Mouse (Mus musculus): ENCODE data around the gene St13. TPM values are rescaled to one million over a fixed set of nuclear protein-coding genes. Genes with fewer than 3 reads are reported as not detected.

St13 gene
- polyA plus RNA-seq, 1 experiment from 2014 or later, result 185 TPM

DNA sequence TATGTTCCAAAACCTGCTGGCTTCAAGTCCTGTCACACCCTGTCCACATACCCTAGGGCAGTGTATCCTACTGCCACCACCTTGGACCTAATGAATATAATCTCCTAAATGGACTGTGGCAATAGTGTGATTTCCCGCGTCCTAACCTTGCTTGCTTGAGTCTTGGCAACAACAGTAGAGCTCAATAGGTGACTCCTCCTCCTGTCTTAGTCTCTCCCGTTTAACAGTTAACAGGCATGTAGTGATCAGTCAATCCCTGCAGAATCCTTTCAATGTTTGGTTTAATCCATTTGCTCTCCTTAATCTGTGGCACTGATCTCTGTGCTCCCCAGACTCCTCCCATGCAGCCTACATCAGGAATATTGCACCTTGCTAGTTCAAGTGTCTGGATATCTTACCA is 5.1 kb upstream of the St13 start:
- Histone ChIP-seq H3K36me3 (no peaks in the 10 kb centered on the region), H3K9ac (replicated peaks) (no peak overlapping the region), H3K27ac (replicated peaks) (no peak overlapping the region), H3K4me3 (replicated peaks) (no peak overlapping the region), H3K4me2 (no peak overlapping the region), H3K4me1 (peaks cover 11% of the 10 kb centered on the region), H3K27me3 (replicated peaks) (no peaks in the 10 kb centered on the region), H3K9me3 (replicated peaks) (no peaks in the 10 kb centered on the region)
- ATAC-seq (ENCODE audit: low FRiP score), result no peak
- WGBS, result 83% methylated on average over 3 of the region's 3 CpGs

DNA sequence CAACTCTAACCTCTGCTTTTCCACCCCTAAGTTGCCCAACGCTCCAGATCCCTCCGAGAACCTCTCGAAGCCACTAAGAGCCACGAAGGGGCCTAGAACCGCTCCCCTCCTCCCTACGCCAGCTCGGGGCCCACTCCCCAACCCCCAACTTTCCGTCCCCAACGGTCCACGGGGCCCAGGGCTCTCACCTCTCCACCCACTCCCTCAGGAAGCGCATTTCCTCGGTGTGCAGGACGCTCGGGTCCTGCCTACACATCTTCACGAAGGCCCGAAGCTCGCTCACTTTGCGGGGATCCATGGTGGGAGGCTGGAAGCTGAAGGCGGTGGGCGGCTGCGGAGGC is 610 bp downstream of the St13 start:
- Histone ChIP-seq H3K9me3 (replicated peaks) (no peaks in the 10 kb centered on the region), H3K4me1 (peaks cover 31% of the 10 kb centered on the region), H3K27ac (replicated peaks) (peak overlapping the region; percentile 98), H3K27me3 (replicated peaks) (no peaks in the 10 kb centered on the region), H3K36me3 (no peaks in the 10 kb centered on the region), H3K4me3 (replicated peaks) (peak overlapping the region; percentile 98), H3K4me2 (peak overlapping the region; percentile 74), H3K9ac (replicated peaks) (peak overlapping the region; percentile 90)
- WGBS, result under 1% methylated on average over 21 of the region's 21 CpGs
- ATAC-seq (ENCODE audit: low FRiP score), result peak; percentile 79

DNA sequence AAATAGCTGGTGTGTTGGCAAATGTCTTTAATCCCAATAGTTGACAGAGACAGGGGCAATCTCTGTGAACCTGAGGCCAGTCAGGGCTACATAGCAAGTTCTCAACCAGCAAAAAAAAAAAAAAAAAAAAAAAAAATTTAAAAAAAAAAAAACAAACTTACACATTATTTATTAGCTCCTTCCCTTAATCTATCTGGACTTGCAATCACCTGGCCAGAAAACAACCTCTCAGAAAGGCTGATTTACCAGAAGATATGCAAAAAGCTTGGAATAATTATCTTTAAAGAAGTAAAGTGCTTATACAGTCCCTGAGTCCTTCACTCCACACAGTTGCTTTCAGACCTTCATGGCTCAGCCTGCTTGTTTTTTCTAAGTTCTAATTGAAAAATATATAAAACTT is 1.7 kb downstream of the St13 start:
- H3K36me3 ChIP-seq, result no peaks in the 10 kb centered on the region
- no peaks in the 10 kb centered on the region for H3K9me3 ChIP-seq (replicated peaks)
- peak overlapping the region; percentile 74 for H3K4me2 ChIP-seq
- no peaks in the 10 kb centered on the region for H3K27me3 ChIP-seq (replicated peaks)
- peaks cover 31% of the 10 kb centered on the region for H3K4me1 ChIP-seq
- ATAC-seq (ENCODE audit: low FRiP score), result no peak
- H3K9ac ChIP-seq (replicated peaks), result 0 out of 2 replicates have a peak overlapping the region, but pooled peaks have one; percentile 90
- peak overlapping the region; percentile 98 for H3K4me3 ChIP-seq (replicated peaks)
- H3K27ac ChIP-seq (replicated peaks), result no peak overlapping the region

DNA sequence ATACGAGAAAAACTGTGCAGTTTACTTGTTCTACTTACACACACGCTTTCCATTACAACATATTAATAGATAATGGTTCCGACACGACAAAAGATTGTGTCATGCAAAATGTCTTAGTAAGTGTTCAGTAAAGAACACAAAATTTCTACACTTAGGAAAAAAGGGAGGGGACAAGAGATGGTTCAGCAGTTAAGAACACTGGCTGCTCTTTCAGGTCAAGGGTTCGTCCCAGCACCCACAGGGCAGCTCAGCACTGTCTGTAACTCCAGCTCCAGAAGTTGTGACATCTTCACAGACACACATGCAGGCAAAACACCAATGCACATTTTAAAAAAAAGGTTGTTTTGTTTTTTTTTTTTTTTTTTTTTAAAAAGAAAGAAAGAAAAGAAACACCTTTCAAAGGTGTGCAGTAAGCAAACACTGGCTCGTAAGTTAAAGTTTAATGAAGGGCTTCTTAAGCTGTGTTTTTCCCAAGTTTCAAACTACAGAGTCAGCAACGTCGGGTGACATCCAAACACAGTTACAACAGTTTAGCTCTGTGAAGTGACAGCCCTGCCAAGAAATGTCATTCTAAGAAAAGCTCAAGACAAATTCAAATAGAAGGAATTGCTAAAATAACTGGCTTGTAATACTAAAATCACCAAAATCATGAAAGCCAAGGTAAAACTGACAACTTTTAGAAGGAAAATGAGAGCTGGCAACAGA is 5.5 kb downstream of the St13 start:
- H3K4me3 ChIP-seq (replicated peaks), result no peak overlapping the region
- ATAC-seq (ENCODE audit: low FRiP score), result no peak
- peaks cover 19% of the 10 kb centered on the region for H3K36me3 ChIP-seq
- no peak overlapping the region for H3K9ac ChIP-seq (replicated peaks)
- H3K27me3 ChIP-seq (replicated peaks), result no peaks in the 10 kb centered on the region
- no peak overlapping the region for H3K4me2 ChIP-seq
- peaks cover 21% of the 10 kb centered on the region for H3K4me1 ChIP-seq
- 91% methylated on average over 8 of the region's 8 CpGs for WGBS
- no peaks in the 10 kb centered on the region for H3K9me3 ChIP-seq (replicated peaks)
- no peak overlapping the region for H3K27ac ChIP-seq (replicated peaks)

DNA sequence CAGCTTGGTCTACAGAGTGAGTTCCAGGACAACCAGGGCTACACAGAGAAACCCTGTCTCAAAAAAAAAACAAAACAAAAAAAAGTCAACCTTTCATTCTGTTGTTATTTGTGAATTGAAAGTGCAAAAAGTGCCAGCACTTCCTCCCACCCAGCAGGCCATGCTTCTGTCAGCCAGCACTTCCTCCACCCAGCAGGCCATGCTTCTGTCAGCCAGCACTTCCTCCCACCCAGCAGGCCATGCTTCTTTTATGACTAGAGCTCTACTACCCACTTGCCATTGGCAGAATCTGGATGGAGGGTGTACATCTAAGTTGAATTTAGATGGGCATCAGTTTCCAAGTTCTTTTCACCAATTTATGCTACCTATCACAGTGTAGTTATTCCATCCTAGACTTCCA is 6.9 kb downstream of the St13 start:
- Histone ChIP-seq H3K9me3 (replicated peaks) (no peaks in the 10 kb centered on the region), H3K27me3 (replicated peaks) (no peaks in the 10 kb centered on the region), H3K9ac (replicated peaks) (no peak overlapping the region), H3K36me3 (peaks cover 29% of the 10 kb centered on the region), H3K27ac (replicated peaks) (no peak overlapping the region), H3K4me3 (replicated peaks) (no peak overlapping the region), H3K4me2 (no peak overlapping the region), H3K4me1 (peaks cover 13% of the 10 kb centered on the region)
- no peak for ATAC-seq (ENCODE audit: low FRiP score)

DNA sequence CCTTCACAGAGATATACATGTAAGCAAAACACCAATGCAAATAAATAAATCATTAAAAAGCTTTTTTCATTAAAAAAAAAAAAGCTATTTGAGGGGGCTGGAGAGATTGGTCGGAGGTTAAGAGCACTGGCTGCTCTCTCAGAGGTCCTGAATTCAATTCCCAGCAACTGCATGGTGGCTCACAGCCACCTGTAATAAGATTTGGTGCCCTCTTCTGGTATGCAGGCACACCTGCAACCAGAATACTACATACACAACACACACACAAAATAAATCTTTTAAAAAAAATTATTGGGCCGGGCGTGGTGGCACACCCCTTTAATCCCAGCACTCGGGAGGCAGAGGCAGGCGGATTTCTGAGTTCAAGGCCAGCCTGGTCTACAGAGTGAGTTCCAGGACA is 13.6 kb downstream of the St13 start:
- H3K4me3 ChIP-seq (replicated peaks), result no peak overlapping the region
- peaks cover 72% of the 10 kb centered on the region for H3K36me3 ChIP-seq
- H3K27ac ChIP-seq (replicated peaks), result no peak overlapping the region
- ATAC-seq (ENCODE audit: low FRiP score), result no peak
- WGBS, result 96% methylated on average over 5 of the region's 5 CpGs
- H3K4me1 ChIP-seq, result no peaks in the 10 kb centered on the region
- H3K9me3 ChIP-seq (replicated peaks), result no peaks in the 10 kb centered on the region
- H3K9ac ChIP-seq (replicated peaks), result no peak overlapping the region
- no peak overlapping the region for H3K4me2 ChIP-seq
- no peaks in the 10 kb centered on the region for H3K27me3 ChIP-seq (replicated peaks)

DNA sequence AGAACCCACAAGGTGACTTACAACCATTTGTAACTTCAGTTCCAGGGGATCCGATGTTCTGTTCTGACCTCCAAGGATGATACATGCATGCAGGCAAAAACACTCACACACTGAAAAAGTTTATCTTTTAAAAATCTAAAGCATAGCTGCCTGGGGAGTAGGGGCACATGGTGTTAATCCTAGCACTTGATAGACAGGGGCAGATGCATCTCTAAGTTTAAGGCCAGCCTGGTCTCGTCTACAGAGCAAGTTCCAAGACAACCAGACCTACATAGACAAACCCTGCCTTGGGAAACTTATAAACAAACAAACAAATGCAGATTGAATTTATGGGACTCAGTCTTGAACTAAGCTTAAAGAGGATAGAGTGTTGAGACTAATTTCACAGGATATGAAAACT is 21.0 kb downstream of the St13 start:
- H3K9me3 ChIP-seq (replicated peaks), result no peaks in the 10 kb centered on the region
- no peak overlapping the region for H3K27ac ChIP-seq (replicated peaks)
- WGBS, result 95% methylated on average over 2 of the region's 2 CpGs
- peaks cover 54% of the 10 kb centered on the region for H3K36me3 ChIP-seq
- H3K9ac ChIP-seq (replicated peaks), result no peak overlapping the region
- no peak for ATAC-seq (ENCODE audit: low FRiP score)
- H3K4me1 ChIP-seq, result no peaks in the 10 kb centered on the region
- H3K4me3 ChIP-seq (replicated peaks), result no peak overlapping the region
- no peaks in the 10 kb centered on the region for H3K27me3 ChIP-seq (replicated peaks)
- H3K4me2 ChIP-seq, result no peak overlapping the region

DNA sequence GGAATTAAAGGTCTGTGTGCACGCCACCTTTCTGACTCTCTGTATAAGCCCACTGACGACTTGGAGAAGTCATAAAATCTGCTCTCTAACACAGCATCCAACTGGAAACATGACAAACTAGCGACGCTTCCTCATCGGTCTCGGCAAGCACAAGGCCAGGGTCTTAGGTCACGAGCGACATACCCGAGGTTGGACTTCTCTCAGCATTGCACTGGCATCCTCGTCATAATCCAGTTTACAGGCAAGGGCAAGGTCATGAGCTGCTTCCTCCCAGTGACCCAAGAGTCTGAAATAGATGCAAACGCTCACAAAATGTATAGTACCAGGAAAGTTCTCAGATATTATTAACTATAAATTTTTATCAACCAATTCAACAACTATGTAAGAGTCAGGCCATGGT is 25.3 kb downstream of the St13 start:
- 92% methylated on average over 11 of the region's 11 CpGs for WGBS
- H3K27ac ChIP-seq (replicated peaks), result no peak overlapping the region
- H3K4me3 ChIP-seq (replicated peaks), result no peak overlapping the region
- H3K9ac ChIP-seq (replicated peaks), result no peak overlapping the region
- H3K36me3 ChIP-seq, result peaks cover 62% of the 10 kb centered on the region
- no peak for ATAC-seq (ENCODE audit: low FRiP score)
- no peaks in the 10 kb centered on the region for H3K9me3 ChIP-seq (replicated peaks)
- H3K27me3 ChIP-seq (replicated peaks), result no peaks in the 10 kb centered on the region
- H3K4me1 ChIP-seq, result no peaks in the 10 kb centered on the region
- no peak overlapping the region for H3K4me2 ChIP-seq

DNA sequence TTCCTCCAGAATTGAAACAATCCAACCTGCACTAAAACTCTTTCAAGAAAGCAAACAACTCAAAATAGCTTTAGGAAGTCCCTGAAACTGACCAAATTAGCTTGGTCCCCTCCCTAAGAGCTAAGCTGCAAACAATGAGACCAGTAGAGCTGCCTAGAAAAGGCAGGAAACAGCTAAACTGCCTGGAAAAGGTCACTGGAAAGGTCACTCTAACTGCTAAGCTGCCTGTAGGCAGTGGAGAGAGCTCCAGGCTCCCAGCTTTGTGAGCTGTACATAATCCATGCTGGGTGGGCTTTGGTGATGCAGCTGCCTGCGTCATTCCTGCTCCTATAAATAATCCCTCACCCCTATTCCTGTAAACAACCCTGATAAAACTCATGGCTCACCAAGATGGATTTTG is 29.5 kb downstream of the St13 start:
- 69% methylated on average over 1 of the region's 1 CpGs for WGBS
- Histone ChIP-seq H3K4me3 (replicated peaks) (no peak overlapping the region), H3K27ac (replicated peaks) (no peak overlapping the region), H3K27me3 (replicated peaks) (no peaks in the 10 kb centered on the region), H3K9ac (replicated peaks) (no peak overlapping the region), H3K36me3 (peaks cover 76% of the 10 kb centered on the region), H3K9me3 (replicated peaks) (no peaks in the 10 kb centered on the region), H3K4me1 (no peaks in the 10 kb centered on the region), H3K4me2 (no peak overlapping the region)
- ATAC-seq (ENCODE audit: low FRiP score), result no peak

DNA sequence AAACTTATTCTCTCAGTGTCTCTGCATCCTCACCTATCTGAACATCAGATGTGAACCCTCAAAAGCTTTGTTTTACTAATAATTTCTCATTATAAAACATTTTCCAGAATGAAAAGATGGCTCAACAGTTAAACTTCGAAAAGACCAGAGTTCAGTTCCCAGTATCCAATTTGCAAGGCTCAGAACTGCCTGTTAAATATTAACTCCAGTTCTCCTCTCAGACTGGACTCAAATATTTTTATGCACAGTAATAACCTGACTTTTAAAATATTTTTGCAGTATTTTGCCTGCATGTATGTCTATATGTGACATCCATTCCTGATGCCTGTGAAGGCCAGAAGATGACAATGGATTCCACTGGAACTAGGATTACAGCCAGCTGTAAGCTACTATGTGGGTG is 31.3 kb downstream of the St13 start:
- Histone ChIP-seq H3K36me3 (peaks cover 78% of the 10 kb centered on the region), H3K4me1 (no peaks in the 10 kb centered on the region), H3K9me3 (replicated peaks) (no peaks in the 10 kb centered on the region), H3K27me3 (replicated peaks) (no peaks in the 10 kb centered on the region), H3K4me2 (no peak overlapping the region), H3K9ac (replicated peaks) (no peak overlapping the region), H3K27ac (replicated peaks) (no peak overlapping the region), H3K4me3 (replicated peaks) (no peak overlapping the region)
- ATAC-seq (ENCODE audit: low FRiP score), result no peak
- 97% methylated on average over 1 of the region's 1 CpGs for WGBS

DNA sequence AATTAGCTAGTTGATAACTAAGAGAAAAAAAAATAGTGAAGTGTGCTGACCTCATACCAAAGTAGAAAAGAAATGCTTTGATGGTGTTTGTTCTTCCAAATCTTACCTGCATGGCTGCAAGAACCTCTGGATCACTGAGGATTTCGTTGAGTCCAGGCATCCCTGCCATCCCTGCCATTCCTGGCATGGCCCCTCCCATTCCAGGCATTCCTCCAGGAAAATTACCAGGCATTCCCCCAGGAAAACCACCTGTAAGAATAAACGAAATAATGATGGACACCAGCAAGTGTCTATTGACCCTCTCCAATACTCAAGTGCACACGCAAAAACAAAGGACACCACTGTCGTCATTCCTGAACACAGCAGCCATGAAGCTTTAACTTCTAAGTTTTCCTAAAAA is 33.6 kb downstream of the St13 start:
- ATAC-seq (ENCODE audit: low FRiP score), result no peak

DNA sequence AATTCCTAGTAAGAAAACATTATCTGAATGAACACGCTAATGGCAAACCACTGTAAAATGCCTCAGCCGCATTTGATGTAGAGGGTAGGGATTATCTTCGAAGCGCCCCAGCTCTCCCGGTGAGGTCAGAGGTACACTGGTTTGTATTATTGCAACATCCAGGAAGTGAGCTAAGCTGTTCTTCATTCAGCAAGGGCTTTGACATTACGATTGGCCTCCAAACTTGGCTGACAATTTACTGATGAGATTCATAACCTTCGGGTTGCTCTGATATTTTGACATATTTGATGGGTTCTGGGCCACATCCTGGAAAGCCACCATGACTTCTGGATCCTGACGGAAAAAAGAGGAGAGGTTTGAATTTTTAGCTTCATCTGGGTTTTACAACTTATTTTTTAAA is 34.6 kb downstream of the St13 start:
- no peak overlapping the region for H3K4me3 ChIP-seq (replicated peaks)
- H3K9ac ChIP-seq (replicated peaks), result no peak overlapping the region
- H3K36me3 ChIP-seq, result peaks cover 58% of the 10 kb centered on the region
- ATAC-seq (ENCODE audit: low FRiP score), result no peak
- H3K4me1 ChIP-seq, result peaks cover 10% of the 10 kb centered on the region
- no peak overlapping the region for H3K27ac ChIP-seq (replicated peaks)
- no peaks in the 10 kb centered on the region for H3K9me3 ChIP-seq (replicated peaks)
- H3K4me2 ChIP-seq, result no peak overlapping the region
- 96% methylated on average over 8 of the region's 8 CpGs for WGBS
- no peaks in the 10 kb centered on the region for H3K27me3 ChIP-seq (replicated peaks)

More for the DNA sequence above, 33.6 kb downstream of the St13 start:
- H3K27me3 ChIP-seq (replicated peaks), result no peaks in the 10 kb centered on the region
- H3K9me3 ChIP-seq (replicated peaks), result no peaks in the 10 kb centered on the region
- WGBS, result 87% methylated on average over 4 of the region's 4 CpGs
- no peak overlapping the region for H3K27ac ChIP-seq (replicated peaks)
- peaks cover 68% of the 10 kb centered on the region for H3K36me3 ChIP-seq
- no peak overlapping the region for H3K4me3 ChIP-seq (replicated peaks)
- H3K4me2 ChIP-seq, result no peak overlapping the region
- peaks cover 4% of the 10 kb centered on the region for H3K4me1 ChIP-seq
- no peak overlapping the region for H3K9ac ChIP-seq (replicated peaks)

DNA sequence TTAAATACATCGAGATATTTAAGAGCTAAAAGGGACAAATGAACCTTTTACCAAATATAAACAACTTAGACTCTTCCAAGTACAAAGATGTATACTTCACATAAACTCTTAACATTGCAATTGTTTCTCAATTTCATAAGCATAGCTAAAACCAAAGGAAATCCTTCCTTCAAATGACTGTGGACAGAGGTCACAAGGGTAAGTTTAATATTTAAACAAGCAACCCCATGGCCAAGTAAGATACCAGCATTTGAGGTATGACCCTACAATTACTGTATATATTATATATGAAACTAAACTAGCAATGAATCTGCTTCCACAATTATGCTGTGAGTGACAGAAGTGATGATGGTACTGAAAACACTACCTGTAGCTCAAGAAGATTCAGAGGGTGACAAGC is 35.6 kb downstream of the St13 start:
- ATAC-seq (ENCODE audit: low FRiP score), result no peak
- Histone ChIP-seq H3K27ac (replicated peaks) (no peak overlapping the region), H3K27me3 (replicated peaks) (no peaks in the 10 kb centered on the region), H3K9me3 (replicated peaks) (no peaks in the 10 kb centered on the region), H3K4me2 (no peak overlapping the region), H3K36me3 (peaks cover 53% of the 10 kb centered on the region), H3K4me3 (replicated peaks) (no peak overlapping the region), H3K4me1 (peaks cover 20% of the 10 kb centered on the region), H3K9ac (replicated peaks) (no peak overlapping the region)
- WGBS, result 100% methylated on average over 1 of the region's 1 CpGs

Measured in neural tube, embryonic 15.5 days (tissue).